Comparison of ENCODE assay signal across 13 mouse cellular contexts in the genomic region with DNA sequence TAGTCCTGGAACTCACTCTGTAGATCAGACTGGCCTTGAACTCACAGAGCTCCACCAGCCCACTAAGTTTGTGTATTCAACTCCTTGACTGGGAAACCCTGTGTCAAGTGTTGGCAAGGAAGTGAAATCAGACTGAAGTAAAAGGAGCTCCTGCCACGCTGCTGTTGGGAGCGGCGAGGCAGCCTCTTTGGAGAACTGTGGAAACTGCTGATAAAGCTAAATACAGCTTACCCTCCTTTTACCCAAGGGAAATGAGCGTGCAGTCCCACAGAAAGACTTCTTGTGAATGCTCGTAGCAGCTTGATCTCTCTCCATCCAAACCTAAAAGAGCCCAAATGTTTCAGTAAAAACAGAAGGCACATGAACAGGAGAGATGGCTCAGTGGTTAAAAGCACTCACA. TPM values are rescaled to one million over a fixed set of nuclear protein-coding genes. Genes with fewer than 3 reads are reported as not detected.
DNase-seq lines count a peak whose midpoint lies in the region; ATAC-seq and TF ChIP-seq lines count a peak whose summit lies in the region.
"Had no signal": no experiment of that assay in that cellular context is flagged by ENCODE, and none has a peak within 500 bp of the region (broad histone marks: within the 10 kb centered on the region; RNA-seq: fewer than 3 reads in every experiment).

No protein-coding gene starts in this region.

- H3K36me3 ChIP-seq in liver, postnatal 0 days (replicated peaks; ENCODE audit: insufficient read depth, low read length): no peaks in the 10 kb centered on the region
- H3K36me3 ChIP-seq in forebrain, postnatal 0 days (ENCODE audit: insufficient read depth): no peaks in the 10 kb centered on the region
- H3K36me3 ChIP-seq: forebrain, embryonic 12.5 days; limb, embryonic 13.5 days had no signal

- 0 out of 2 replicates have a peak overlapping the region, but pooled peaks have one; percentile 28 for H3K9ac ChIP-seq in liver, postnatal 0 days (replicated peaks)
- H3K9ac ChIP-seq in forebrain, postnatal 0 days: no peak overlapping the region
- H3K9ac ChIP-seq: forebrain, embryonic 12.5 days; limb, embryonic 13.5 days had no signal

- TF ChIP-seq POLR2A in brain, embryonic 14.5 days (IDR thresholded peaks at IDR 0.05; ENCODE audit: borderline replicate concordance, extremely low read depth, insufficient read depth, insufficient read length, poor library complexity, severe bottlenecking): no peak

- peak overlapping the region; percentile 33 for H3K4me2 ChIP-seq in liver, postnatal 0 days (ENCODE audit: low read depth, low read length)
- no peak overlapping the region for H3K4me2 ChIP-seq in forebrain, postnatal 0 days (ENCODE audit: low read depth)
- H3K4me2 ChIP-seq: forebrain, embryonic 12.5 days; limb, embryonic 13.5 days had no signal

- no peak for TF ChIP-seq EP300 in liver, postnatal 0 days (IDR thresholded peaks at IDR 0.05; ENCODE audit: low read depth)

- WGBS in liver, postnatal 0 days (ENCODE audit: insufficient replicate concordance): 33% methylated on average over 5 of the region's 5 CpGs
- WGBS in forebrain, postnatal 0 days: 55% methylated on average over 5 of the region's 5 CpGs

- peak overlapping the region; percentile 80 for H3K27ac ChIP-seq in liver, postnatal 0 days (ENCODE audit: low read depth)
- H3K27ac ChIP-seq in forebrain, postnatal 0 days (ENCODE audit: low read depth, low read length): no peak overlapping the region
- H3K27ac ChIP-seq: forebrain, embryonic 12.5 days; kidney, postnatal 0 days; limb, embryonic 13.5 days had no signal

- no peaks in the 10 kb centered on the region for H3K27me3 ChIP-seq in liver, postnatal 0 days (ENCODE audit: insufficient read depth, low read length)
- no peaks in the 10 kb centered on the region for H3K27me3 ChIP-seq in forebrain, postnatal 0 days (ENCODE audit: insufficient read depth, low read length)
- H3K27me3 ChIP-seq: forebrain, embryonic 12.5 days; limb, embryonic 13.5 days had no signal

- 0 out of 2 replicates have a peak, but pooled peaks have one; percentile 22 for ATAC-seq in granulocyte monocyte progenitor cell, adult 5-6 weeks (replicated peaks; ENCODE audit: poor library complexity, severe bottlenecking)
- ATAC-seq in liver, postnatal 0 days: no peak
- no peak for ATAC-seq in forebrain, postnatal 0 days

- DNase-seq in kidney, postnatal 14 days: peak; percentile 32
- no peak for DNase-seq in kidney, adult 11 months
- peak; percentile 12 for DNase-seq in brain, embryonic 14.5 days (ENCODE audit: low read depth)
- peak; percentile 25 for DNase-seq in liver, postnatal 0 days
- no peak for DNase-seq in right cerebral cortex, postnatal 4 days
- DNase-seq in forebrain, postnatal 0 days: no peak
- DNase-seq: cerebellum, adult 2 months; gastrocnemius, postnatal 10 days; layer of hippocampus, postnatal 36 days had no signal

- H3K4me1 ChIP-seq in liver, postnatal 0 days (ENCODE audit: insufficient read depth): peaks cover 23% of the 10 kb centered on the region
- H3K4me1 ChIP-seq in forebrain, postnatal 0 days (ENCODE audit: insufficient read depth): no peaks in the 10 kb centered on the region
- H3K4me1 ChIP-seq: forebrain, embryonic 12.5 days; limb, embryonic 13.5 days had no signal

- no peak for TF ChIP-seq CTCF in brain, embryonic 14.5 days (IDR thresholded peaks at IDR 0.05; ENCODE audit: borderline replicate concordance, extremely low read depth, insufficient read depth, insufficient read length)
- no peak for TF ChIP-seq CTCF in liver, postnatal 0 days (IDR thresholded peaks at IDR 0.05; ENCODE audit: low read depth)
- TF ChIP-seq CTCF in forebrain, postnatal 0 days (IDR thresholded peaks at IDR 0.05; ENCODE audit: low read depth): no peak

- H3K9me3 ChIP-seq in liver, postnatal 0 days (ENCODE audit: low read length): no peaks in the 10 kb centered on the region
- H3K9me3 ChIP-seq in forebrain, postnatal 0 days (ENCODE audit: low read length): no peaks in the 10 kb centered on the region
- H3K9me3 ChIP-seq: forebrain, embryonic 12.5 days; limb, embryonic 13.5 days had no signal

- H3K4me3 ChIP-seq in liver, postnatal 0 days (ENCODE audit: low read depth, low read length): no peak overlapping the region
- H3K4me3 ChIP-seq in forebrain, postnatal 0 days (ENCODE audit: low read depth, low read length): no peak overlapping the region
- H3K4me3 ChIP-seq: forebrain, embryonic 12.5 days; limb, embryonic 13.5 days had no signal

RNA-seq across cellular contexts. Expression of a gene that starts 11.3 kb away (rescaled TPM):
- 9.3 and 10.4 TPM in 2 replicates for polyA plus RNA-seq in brain, embryonic 14.5 days (2012; rRNA removed)
- total RNA-seq in granulocyte monocyte progenitor cell, adult 5-6 weeks (2014; fragmentation: Nextera tagmentation): 26.2 and 26.6 TPM in 2 replicates
- 11.3 and 11.8 TPM in 2 replicates for total RNA-seq in granulocyte monocyte progenitor cell, adult 5-6 weeks (2017)
- polyA plus RNA-seq in liver, postnatal 0 days (2015; fragmentation: Nextera tagmentation; extraction: Ambion mirVana): 21.2 and 22.1 TPM in 2 replicates
- 3.8 and 5.7 TPM in 2 replicates for total RNA-seq in forebrain, postnatal 0 days (2014; rRNA removed)
- 3.5 and 5.0 TPM in 2 replicates for polyA plus RNA-seq in forebrain, postnatal 0 days (2015; fragmentation: Nextera tagmentation; extraction: Ambion mirVana)

RNA-seq across cellular contexts. Expression of a gene that starts 15.7 kb away (rescaled TPM):
- 34.9 and 45.3 TPM in 2 replicates for polyA plus RNA-seq in brain, embryonic 14.5 days (2012; rRNA removed)
- 5.7 and 5.9 TPM in 2 replicates for total RNA-seq in granulocyte monocyte progenitor cell, adult 5-6 weeks (2014; fragmentation: Nextera tagmentation)
- total RNA-seq in granulocyte monocyte progenitor cell, adult 5-6 weeks (2017): 1.0 and 1.5 TPM in 2 replicates
- 19.5 TPM in 2 replicates for polyA plus RNA-seq in liver, postnatal 0 days (2015; fragmentation: Nextera tagmentation; extraction: Ambion mirVana)
- total RNA-seq in forebrain, postnatal 0 days (2014; rRNA removed): 37.4 and 40.7 TPM in 2 replicates
- polyA plus RNA-seq in forebrain, postnatal 0 days (2015; fragmentation: Nextera tagmentation; extraction: Ambion mirVana): 36.1 and 36.8 TPM in 2 replicates

RNA-seq across cellular contexts. Expression of a gene that starts 35.5 kb away (rescaled TPM):
- 35.4 and 36.4 TPM in 2 replicates for polyA plus RNA-seq in brain, embryonic 14.5 days (2012; rRNA removed)
- 2.0 and 2.7 TPM in 2 replicates for total RNA-seq in granulocyte monocyte progenitor cell, adult 5-6 weeks (2014; fragmentation: Nextera tagmentation)
- 1.2 and 1.9 TPM in 2 replicates for total RNA-seq in granulocyte monocyte progenitor cell, adult 5-6 weeks (2017)
- 0.59 and 0.65 TPM in 2 replicates for polyA plus RNA-seq in liver, postnatal 0 days (2015; fragmentation: Nextera tagmentation; extraction: Ambion mirVana)
- 19.6 and 26.2 TPM in 2 replicates for total RNA-seq in forebrain, postnatal 0 days (2014; rRNA removed)
- polyA plus RNA-seq in forebrain, postnatal 0 days (2015; fragmentation: Nextera tagmentation; extraction: Ambion mirVana): 7.7 and 9.7 TPM in 2 replicates

RNA-seq across cellular contexts. Expression of a gene that starts 35.8 kb away (rescaled TPM):
- polyA plus RNA-seq in brain, embryonic 14.5 days (2012; rRNA removed): 41.4 and 54.8 TPM in 2 replicates
- 4.9 and 5.8 TPM in 2 replicates for total RNA-seq in granulocyte monocyte progenitor cell, adult 5-6 weeks (2014; fragmentation: Nextera tagmentation)
- total RNA-seq in granulocyte monocyte progenitor cell, adult 5-6 weeks (2017): 6.7 and 6.8 TPM in 2 replicates
- 67.6 and 77.7 TPM in 2 replicates for polyA plus RNA-seq in liver, postnatal 0 days (2015; fragmentation: Nextera tagmentation; extraction: Ambion mirVana)
- 10.6 and 11.7 TPM in 2 replicates for total RNA-seq in forebrain, postnatal 0 days (2014; rRNA removed)
- 12.4 and 15.2 TPM in 2 replicates for polyA plus RNA-seq in forebrain, postnatal 0 days (2015; fragmentation: Nextera tagmentation; extraction: Ambion mirVana)

RNA-seq across cellular contexts. Expression of a gene that starts 39.7 kb away (rescaled TPM):
- polyA plus RNA-seq in brain, embryonic 14.5 days (2012; rRNA removed): 32.1 and 36.3 TPM in 2 replicates
- total RNA-seq in granulocyte monocyte progenitor cell, adult 5-6 weeks (2014; fragmentation: Nextera tagmentation): 34.6 and 48.4 TPM in 2 replicates
- total RNA-seq in granulocyte monocyte progenitor cell, adult 5-6 weeks (2017): 39.3 and 41.8 TPM in 2 replicates
- 17.2 and 21.3 TPM in 2 replicates for polyA plus RNA-seq in liver, postnatal 0 days (2015; fragmentation: Nextera tagmentation; extraction: Ambion mirVana)
- total RNA-seq in forebrain, postnatal 0 days (2014; rRNA removed): 41.9 and 44.9 TPM in 2 replicates
- polyA plus RNA-seq in forebrain, postnatal 0 days (2015; fragmentation: Nextera tagmentation; extraction: Ambion mirVana): 28.6 and 33.5 TPM in 2 replicates

Comparison
In these comparisons a context has a peak if more than half of its experiments do, and no peak if none do; other contexts are left out.
1. DNase-seq: peak in kidney, postnatal 14 days (single experiment), brain, embryonic 14.5 days (single experiment) and liver, postnatal 0 days (single experiment); none in kidney, adult 11 months (single experiment), right cerebral cortex, postnatal 4 days (single experiment) and forebrain, postnatal 0 days (single experiment).